Mouse (Mus musculus): ENCODE data around the gene Cdc37. TPM values are rescaled to one million over a fixed set of nuclear protein-coding genes. Genes with fewer than 3 reads are reported as not detected.
A peak's percentile ranks its signal among the peaks of the same experiment; 100 is the strongest.

Gene Cdc37
- total RNA-seq, 2 experiments from 2014 or later, result 144 to 153 TPM

GRCm38 (mm10) chr9:21168161-21169123 is 18.7 kb upstream of the Cdc37 start:
- intact Hi-C loops (cut with DNase I), result loop anchor here (1.0 to 5.0 kb wide), 2 partner anchors 16 to 69 kb away; partner anchors contain the start of gene Keap1
- DNase-seq (ENCODE audit: low spot score in 2 of 2), result peak; percentile 59 to 63

GRCm38 (mm10) chr9:21167140-21168097 is 17.6 kb upstream of the Cdc37 start:
- intact Hi-C loops (cut with DNase I), result loop anchor here (1.0 to 5.0 kb wide), 2 partner anchors 15 to 70 kb away; partner anchors contain the start of gene Keap1
- DNase-seq (ENCODE audit: low spot score in 2 of 2), result no peak

GRCm38 (mm10) chr9:21166516-21166915 is 16.7 kb upstream of the Cdc37 start:
- intact Hi-C loops (cut with DNase I), result loop anchor here (5.0 kb wide), 1 partner anchor 71 kb away; the partner anchor contains the start of gene Keap1
- DNase-seq (ENCODE audit: low spot score in 2 of 2), result no peak

GRCm38 (mm10) chr9:21165952-21166451 is 16.2 kb upstream of the Cdc37 start:
- peak; percentile 48 to 52 for DNase-seq (ENCODE audit: low spot score in 2 of 2)
- intact Hi-C loops (cut with DNase I), result loop anchor here (2.0 to 5.0 kb wide), 2 partner anchors 29 to 71 kb away; partner anchors contain the start of gene Keap1

- intact Hi-C loops (cut with DNase I), result loop anchor here (2.0 to 5.0 kb wide), 2 partner anchors 30 to 72 kb away; partner anchors contain the start of gene Keap1
- peak; percentile 86 to 90 for DNase-seq (ENCODE audit: low spot score in 2 of 2)
These were observed 15.5 kb upstream of the Cdc37 start, which contains the start of gene Pde4a for GRCm38 (mm10) chr9:21165041-21165951. Gene Pde4a (plus strand): TSS chr9:21165714.

- intact Hi-C loops (cut with DNase I), result loop anchor here (2.0 kb wide), 1 partner anchor 31 kb away; no protein-coding TSS in a partner anchor
- DNase-seq (ENCODE audit: low spot score in 2 of 2), result peak; percentile 71 to 88
These were observed 14.3 kb upstream of the Cdc37 start for GRCm38 (mm10) chr9:21164072-21164471.

- peak in 1 of 2 experiments; percentile 62 for DNase-seq (ENCODE audit: low spot score in 2 of 2)
- intact Hi-C loops (cut with DNase I), result loop anchor here (2.0 kb wide), 1 partner anchor 31 kb away; no protein-coding TSS in a partner anchor
These were observed 13.6 kb upstream of the Cdc37 start for GRCm38 (mm10) chr9:21163086-21164050.

- peak; percentile 93 to 98 for DNase-seq (ENCODE audit: low spot score in 2 of 2)
- intact Hi-C loops (cut with DNase I), result no loop called here
These were observed 11.6 kb upstream of the Cdc37 start for GRCm38 (mm10) chr9:21161209-21161909.

GRCm38 (mm10) chr9:21154787-21155186 is 5.0 kb upstream of the Cdc37 start:
- no peak for DNase-seq (ENCODE audit: low spot score in 2 of 2)
- intact Hi-C loops (cut with DNase I), result loop anchor here (5.0 kb wide), 1 partner anchor 68 kb away; no protein-coding TSS in a partner anchor

- DNase-seq (ENCODE audit: low spot score in 2 of 2), result peak in 1 of 2 experiments; percentile 66
- intact Hi-C loops (cut with DNase I), result loop anchor here (5.0 kb wide), 1 partner anchor 68 kb away; no protein-coding TSS in a partner anchor
These were observed 4.1 kb upstream of the Cdc37 start for GRCm38 (mm10) chr9:21153833-21154232.

- peak in 1 of 2 experiments; percentile 25 for DNase-seq (ENCODE audit: low spot score in 2 of 2)
- intact Hi-C loops (cut with DNase I), result loop anchor here (5.0 kb wide), 1 partner anchor 69 kb away; no protein-coding TSS in a partner anchor
These were observed 3.5 kb upstream of the Cdc37 start for GRCm38 (mm10) chr9:21153331-21153730.

GRCm38 (mm10) chr9:21152715-21153114 is 2.9 kb upstream of the Cdc37 start:
- peak; percentile 71 to 90 for DNase-seq (ENCODE audit: low spot score in 2 of 2)
- intact Hi-C loops (cut with DNase I), result loop anchor here (1.0 to 5.0 kb wide), 2 partner anchors 16 to 70 kb away; no protein-coding TSS in a partner anchor

- DNase-seq (ENCODE audit: low spot score in 2 of 2), result no peak
- intact Hi-C loops (cut with DNase I), result no loop called here
These were observed 617 bp downstream of the Cdc37 start for GRCm38 (mm10) chr9:21149077-21149653.

GRCm38 (mm10) chr9:21148427-21148826 is 1.4 kb downstream of the Cdc37 start:
- intact Hi-C loops (cut with DNase I), result no loop called here
- DNase-seq (ENCODE audit: low spot score in 2 of 2), result no peak

- DNase-seq (ENCODE audit: low spot score in 2 of 2), result no peak
- intact Hi-C loops (cut with DNase I), result no loop called here
These were observed 3.1 kb downstream of the Cdc37 start for GRCm38 (mm10) chr9:21146722-21147121.

- intact Hi-C loops (cut with DNase I), result no loop called here
- DNase-seq (ENCODE audit: low spot score in 2 of 2), result no peak
These were observed 4.4 kb downstream of the Cdc37 start for GRCm38 (mm10) chr9:21145431-21145830.

All from left cerebral cortex, postnatal 25 days (tissue).